Mouse (Mus musculus) neural tube, embryonic 13.5 days (tissue): ENCODE results near the gene Shisa5. TPM values are rescaled to one million over a fixed set of nuclear protein-coding genes. Genes with fewer than 3 reads are reported as not detected.

ENCODE experiments used
- ATAC-seq: fragments of 200-750 bp; cut with Nextera tagmentation; 2 replicates; pipeline ENCODE4 v1.8.0; 2017; ENCODE audit warnings: low read depth, mild to moderate bottlenecking, moderate TSS enrichment, moderate library complexity
- H3K27ac ChIP-seq: fragments of 300-500 bp; sonication (generic); replicated peaks from 2 replicates; pipeline ENCODE4 v1.5.1; 2015; ENCODE audit warnings: moderate library complexity, mild to moderate bottlenecking, inconsistent platforms
- H3K27me3 ChIP-seq: fragments of 300-500 bp; sonication (generic); 2 replicates; pipeline ENCODE4 v1.6.1; 2015; ENCODE audit warnings: mild to moderate bottlenecking, inconsistent platforms
- H3K36me3 ChIP-seq: fragments of 300-500 bp; sonication (generic); 2 replicates; pipeline ENCODE4 v1.6.1; 2015; ENCODE audit warnings: mild to moderate bottlenecking, inconsistent platforms
- H3K4me1 ChIP-seq: fragments of 300-500 bp; sonication (generic); replicated peaks from 2 replicates; pipeline ENCODE4 v1.6.1; 2015; ENCODE audit warnings: inconsistent platforms
- H3K4me2 ChIP-seq: fragments of 300-500 bp; sonication (generic); 2 replicates; pipeline ENCODE4 v1.6.1; 2015; ENCODE audit warnings: inconsistent platforms, mild to moderate bottlenecking, moderate library complexity
- H3K4me3 ChIP-seq: fragments of 300-500 bp; sonication (generic); 2 replicates; pipeline ENCODE4 v1.5.1; 2015; ENCODE audit warnings: mild to moderate bottlenecking, inconsistent platforms
- H3K9ac ChIP-seq: fragments of 300-500 bp; sonication (generic); 2 replicates; pipeline ENCODE4 v1.6.1; 2015; ENCODE audit warnings: moderate library complexity, mild to moderate bottlenecking, inconsistent platforms
- H3K9me3 ChIP-seq: fragments of 300-500 bp; sonication (generic); 2 replicates; pipeline ENCODE4 v1.6.1; 2016; ENCODE audit warnings: inconsistent platforms
- WGBS: fragments of 180-500 bp; shearing (Covaris S2); methylation state at CpG from one replicate; pipeline ENCODE4 v1.1.7; 2015; 5-methylcytosine and 5-hydroxymethylcytosine counted together
- polyA plus RNA-seq: library from polyadenylated mRNA; unstranded; fragments of >200 nt; fragmentation: Nextera tagmentation; extraction: Ambion mirVana; gene quantifications from 2 replicates; pipeline ENCODE4 v1.2.1, GENCODE M21; 2015

Shisa5 gene
- polyA plus RNA-seq, 1 experiment from 2014 or later = 59.9 TPM

- Histone ChIP-seq H3K27ac (no peak overlapping the region), H3K9me3 (no peaks in the 10 kb centered on the region), H3K36me3 (peaks cover 19% of the 10 kb centered on the region), H3K27me3 (no peaks in the 10 kb centered on the region), H3K4me1 (peaks cover 39% of the 10 kb centered on the region), H3K4me3 (no peak overlapping the region), H3K9ac (no peak overlapping the region), H3K4me2 (no peak overlapping the region)
- 12% methylated on average over 2 of the region's 2 CpGs for WGBS
- no peak for ATAC-seq
Observed at GRCm38 (mm10) chr9:109084922-109085321, 46.6 kb downstream of the Shisa5 start.

GRCm38 (mm10) chr9:109087987-109088386 lies 49.6 kb downstream of the Shisa5 start:
- Histone ChIP-seq H3K9ac (peak overlapping the region; percentile 38; the same call in 1 of the 2 replicates), H3K4me1 (peaks cover 18% of the 10 kb centered on the region), H3K4me2 (no peak overlapping the region), H3K36me3 (peaks cover 35% of the 10 kb centered on the region), H3K27me3 (no peaks in the 10 kb centered on the region), H3K4me3 (no peak overlapping the region), H3K27ac (no peak overlapping the region), H3K9me3 (no peaks in the 10 kb centered on the region)
- 13% methylated on average over 5 of the region's 5 CpGs for WGBS
- ATAC-seq = no peak

GRCm38 (mm10) chr9:109090446-109090845 lies 52.1 kb downstream of the Shisa5 start:
- Histone ChIP-seq H3K9ac (no peak overlapping the region), H3K27me3 (no peaks in the 10 kb centered on the region), H3K9me3 (no peaks in the 10 kb centered on the region), H3K36me3 (peaks cover 35% of the 10 kb centered on the region), H3K4me3 (no peak overlapping the region), H3K27ac (no peak overlapping the region), H3K4me1 (peaks cover 23% of the 10 kb centered on the region), H3K4me2 (no peak overlapping the region)
- no peak for ATAC-seq
- 66% methylated on average over 15 of the region's 15 CpGs for WGBS

GRCm38 (mm10) chr9:109091802-109092201 lies 53.4 kb downstream of the Shisa5 start:
- no peaks in the 10 kb centered on the region for H3K27me3 ChIP-seq
- no peak overlapping the region for H3K4me2 ChIP-seq
- H3K4me1 ChIP-seq = peaks cover 29% of the 10 kb centered on the region
- H3K4me3 ChIP-seq = no peak overlapping the region
- no peak overlapping the region for H3K27ac ChIP-seq
- 90% methylated on average over 8 of the region's 8 CpGs for WGBS
- peaks cover 35% of the 10 kb centered on the region for H3K36me3 ChIP-seq
- H3K9ac ChIP-seq = no peak overlapping the region
- no peak for ATAC-seq
- H3K9me3 ChIP-seq = no peaks in the 10 kb centered on the region

- Histone ChIP-seq H3K4me1 (peaks cover 34% of the 10 kb centered on the region), H3K4me2 (no peak overlapping the region), H3K4me3 (no peak overlapping the region), H3K27ac (peak overlapping the region; percentile 28; the same call in 1 of the 2 replicates), H3K27me3 (no peaks in the 10 kb centered on the region), H3K9me3 (no peaks in the 10 kb centered on the region), H3K36me3 (peaks cover 35% of the 10 kb centered on the region), H3K9ac (no peak overlapping the region)
- WGBS = 46% methylated on average over 6 of the region's 6 CpGs
- ATAC-seq = no peak
Observed at GRCm38 (mm10) chr9:109092799-109093198, 54.4 kb downstream of the Shisa5 start.

GRCm38 (mm10) chr9:109093786-109094552 lies 55.6 kb downstream of the Shisa5 start:
- H3K27ac ChIP-seq = peak overlapping the region; percentile 100
- 13% methylated on average over 11 of the region's 11 CpGs for WGBS
- peaks cover 35% of the 10 kb centered on the region for H3K36me3 ChIP-seq
- no peak for ATAC-seq
- peak overlapping the region; percentile 63 for H3K4me3 ChIP-seq
- peak overlapping the region; percentile 95 for H3K9ac ChIP-seq
- no peaks in the 10 kb centered on the region for H3K9me3 ChIP-seq
- peak overlapping the region; percentile 97 for H3K4me2 ChIP-seq
- no peaks in the 10 kb centered on the region for H3K27me3 ChIP-seq
- H3K4me1 ChIP-seq = peaks cover 40% of the 10 kb centered on the region

- Histone ChIP-seq H3K4me2 (peak overlapping the region; percentile 97), H3K9ac (peak overlapping the region; percentile 95), H3K27ac (peak overlapping the region; percentile 100), H3K4me1 (peaks cover 47% of the 10 kb centered on the region), H3K36me3 (peaks cover 34% of the 10 kb centered on the region), H3K9me3 (no peaks in the 10 kb centered on the region), H3K27me3 (no peaks in the 10 kb centered on the region), H3K4me3 (peak overlapping the region; percentile 63)
- no peak; the same call in 1 of the 2 replicates for ATAC-seq
- 1% methylated on average over 21 of the region's 21 CpGs for WGBS
Observed at GRCm38 (mm10) chr9:109094553-109095136, 56.3 kb downstream of the Shisa5 start.

- peak; percentile 69 for ATAC-seq
- WGBS = under 1% methylated on average over 98 of the region's 102 CpGs
- H3K9me3 ChIP-seq = no peaks in the 10 kb centered on the region
- H3K4me1 ChIP-seq = peaks cover 54% of the 10 kb centered on the region
- H3K4me3 ChIP-seq = peak within 1 kb of the TSS; percentile 63
- peak within 1 kb of the TSS; percentile 100 for H3K27ac ChIP-seq
- peak within 1 kb of the TSS; percentile 95 for H3K9ac ChIP-seq
- no peaks in the 10 kb centered on the region for H3K27me3 ChIP-seq
- peak within 1 kb of the TSS; percentile 97 for H3K4me2 ChIP-seq
- peaks cover 34% of the 10 kb centered on the region for H3K36me3 ChIP-seq
Observed at GRCm38 (mm10) chr9:109095137-109095982, 57.0 kb downstream of the Shisa5 start, which contains the start of gene Plxnb1. Plxnb1 (plus strand) TSS chr9:109095389.

GRCm38 (mm10) chr9:109096251-109096661 lies 57.9 kb downstream of the Shisa5 start:
- peaks cover 33% of the 10 kb centered on the region for H3K36me3 ChIP-seq
- H3K4me1 ChIP-seq = peaks cover 62% of the 10 kb centered on the region
- peak overlapping the region; percentile 63 for H3K4me3 ChIP-seq
- no peaks in the 10 kb centered on the region for H3K9me3 ChIP-seq
- peak overlapping the region; percentile 97 for H3K4me2 ChIP-seq
- no peak for ATAC-seq
- H3K27me3 ChIP-seq = no peaks in the 10 kb centered on the region
- H3K9ac ChIP-seq = peak overlapping the region; percentile 95
- 5% methylated on average over 9 of the region's 9 CpGs for WGBS
- H3K27ac ChIP-seq = peak overlapping the region; percentile 100

GRCm38 (mm10) chr9:109096856-109097255 lies 58.5 kb downstream of the Shisa5 start:
- no peak for ATAC-seq
- WGBS = 12% methylated on average over 6 of the region's 6 CpGs
- Histone ChIP-seq H3K36me3 (peaks cover 31% of the 10 kb centered on the region), H3K4me2 (peak overlapping the region; percentile 97), H3K4me1 (peaks cover 66% of the 10 kb centered on the region), H3K9ac (peak overlapping the region; percentile 95), H3K27ac (peak overlapping the region; percentile 100), H3K4me3 (peak overlapping the region; percentile 63), H3K27me3 (no peaks in the 10 kb centered on the region), H3K9me3 (no peaks in the 10 kb centered on the region)

GRCm38 (mm10) chr9:109097291-109097690 lies 58.9 kb downstream of the Shisa5 start:
- Histone ChIP-seq H3K9me3 (no peaks in the 10 kb centered on the region), H3K4me2 (peak overlapping the region; percentile 97), H3K36me3 (peaks cover 32% of the 10 kb centered on the region), H3K9ac (peak overlapping the region; percentile 95), H3K4me3 (peak overlapping the region; percentile 63), H3K4me1 (peaks cover 70% of the 10 kb centered on the region), H3K27me3 (no peaks in the 10 kb centered on the region), H3K27ac (peak overlapping the region; percentile 100)
- ATAC-seq = no peak
- 16% methylated on average over 6 of the region's 6 CpGs for WGBS
